Mouse (Mus musculus) forebrain, embryonic 10.5 days (tissue): ENCODE measurements around the gene Lpgat1. TPM values are rescaled to one million over a fixed set of nuclear protein-coding genes. Genes with fewer than 3 reads are reported as not detected.
A peak's percentile ranks its signal among the peaks of the same experiment; 100 is the strongest.

ENCODE experiments used
- DNase-seq: peaks from one replicate; pipeline ENCODE4 v3.0.0-alpha.2; 2017; ENCODE audit warnings: low spot score; ENCODE audit errors: extremely low spot score
- H3K27ac ChIP-seq: fragments of 300-500 bp; sonication (generic); 2 replicates; pipeline ENCODE4 v1.5.1; 2016; ENCODE audit warnings: mild to moderate bottlenecking
- H3K27me3 ChIP-seq: fragments of 300-500 bp; sonication (generic); 2 replicates; pipeline ENCODE4 v1.6.1; 2016; ENCODE audit warnings: mild to moderate bottlenecking; ENCODE audit not compliant: poor library complexity, severe bottlenecking
- H3K36me3 ChIP-seq: fragments of 300-500 bp; sonication (generic); replicated peaks from 2 replicates; pipeline ENCODE4 v1.6.1; 2016; ENCODE audit warnings: mild to moderate bottlenecking, moderate library complexity
- H3K4me1 ChIP-seq: fragments of 300-500 bp; sonication (generic); 2 replicates; pipeline ENCODE4 v1.6.1; 2016
- H3K4me3 ChIP-seq: fragments of 300-500 bp; sonication (generic); 2 replicates; pipeline ENCODE4 v1.5.1; 2016; ENCODE audit warnings: mild to moderate bottlenecking, moderate library complexity
- H3K9me3 ChIP-seq: fragments of 300-500 bp; sonication (generic); 2 replicates; pipeline ENCODE4 v1.6.1; 2016; ENCODE audit warnings: mild to moderate bottlenecking, moderate library complexity
- WGBS: fragments of 180-500 bp; shearing (Covaris S2); methylation state at CpG from one replicate; pipeline ENCODE4 v1.1.7; 2016; 5-methylcytosine and 5-hydroxymethylcytosine counted together
- polyA plus RNA-seq: library from polyadenylated mRNA; unstranded; fragments of >200 nt; fragmentation: Nextera tagmentation; extraction: Ambion mirVana; gene quantifications from 2 replicates; pipeline ENCODE4 v1.2.1, GENCODE M21; 2016

The Lpgat1 gene
- polyA plus RNA-seq, 1 experiment from 2014 or later, result 21.4 TPM

DNA sequence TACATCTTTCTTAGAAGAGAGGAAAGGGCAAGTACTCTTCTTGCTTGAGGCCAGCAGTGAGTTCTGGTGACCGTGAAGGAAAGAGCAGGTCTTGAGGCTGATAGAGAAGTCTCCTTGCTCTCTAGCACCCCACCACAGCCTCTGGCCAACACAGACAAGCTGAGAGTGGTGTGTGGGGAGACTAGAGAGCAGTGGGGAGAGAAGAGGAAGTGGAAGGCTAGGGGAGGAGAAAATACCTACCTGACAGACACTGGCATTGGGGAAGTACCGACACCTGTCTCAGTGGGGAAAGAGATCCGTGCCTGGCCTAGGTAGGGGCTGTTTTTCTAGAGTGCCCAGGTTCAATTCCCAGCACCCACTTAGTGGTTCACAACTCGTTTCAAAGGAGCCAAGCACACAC, 96.6 kb downstream of the Lpgat1 start:
- no peaks in the 10 kb centered on the region for H3K36me3 ChIP-seq
- H3K9me3 ChIP-seq, result no peaks in the 10 kb centered on the region
- DNase-seq, result no peak
- no peak overlapping the region for H3K27ac ChIP-seq
- 88% methylated on average over 4 of the region's 4 CpGs for whole genome bisulfite sequencing
- H3K4me3 ChIP-seq, result no peak overlapping the region
- H3K27me3 ChIP-seq, result no peaks in the 10 kb centered on the region
- peaks cover 19% of the 10 kb centered on the region for H3K4me1 ChIP-seq

- Histone ChIP-seq H3K36me3 (no peaks in the 10 kb centered on the region), H3K27me3 (no peaks in the 10 kb centered on the region), H3K4me3 (no peak overlapping the region), H3K4me1 (peaks cover 19% of the 10 kb centered on the region), H3K9me3 (no peaks in the 10 kb centered on the region), H3K27ac (no peak overlapping the region; the same call in 1 of the 2 replicates)
- WGBS, result 52% methylated on average over 5 of the region's 5 CpGs
- no peak for DNase-seq
These were observed 97.3 kb downstream of the Lpgat1 start for GRCm38 (mm10) chr1:191814935-191815334.

DNA sequence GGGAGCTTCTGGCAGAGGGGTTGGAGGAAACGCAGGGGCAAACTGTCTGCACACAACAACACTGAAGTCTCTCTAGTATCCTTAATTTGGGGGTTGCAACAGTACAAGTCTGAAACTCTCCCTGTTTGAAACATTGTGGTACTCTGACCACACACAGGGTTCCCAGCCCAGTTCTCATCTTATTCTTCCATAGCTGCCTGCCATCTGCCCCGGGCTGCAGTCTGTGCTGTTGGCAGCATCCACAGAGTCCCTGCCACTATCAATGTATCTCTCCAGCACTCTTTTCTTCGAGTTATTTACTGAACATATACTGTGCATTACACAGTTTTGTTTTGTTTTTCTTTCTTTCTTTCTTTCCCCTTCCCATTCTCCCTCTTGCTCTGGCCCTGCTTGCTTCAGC, 99.0 kb downstream of the Lpgat1 start:
- H3K36me3 ChIP-seq, result no peaks in the 10 kb centered on the region
- H3K27me3 ChIP-seq, result no peaks in the 10 kb centered on the region
- no peak overlapping the region for H3K4me3 ChIP-seq
- H3K4me1 ChIP-seq, result peaks cover 29% of the 10 kb centered on the region
- 87% methylated on average over 3 of the region's 3 CpGs for WGBS
- no peak overlapping the region for H3K27ac ChIP-seq
- DNase-seq, result no peak
- no peaks in the 10 kb centered on the region for H3K9me3 ChIP-seq

- Histone ChIP-seq H3K4me3 (peak overlapping the region; percentile 9; the same call in 1 of the 2 replicates), H3K36me3 (peaks cover 3% of the 10 kb centered on the region), H3K4me1 (peaks cover 36% of the 10 kb centered on the region), H3K27ac (peak overlapping the region; percentile 62), H3K9me3 (no peaks in the 10 kb centered on the region), H3K27me3 (no peaks in the 10 kb centered on the region)
- DNase-seq, result peak; percentile 85
- 41% methylated on average over 19 of the region's 19 CpGs for WGBS
These were observed 99.9 kb downstream of the Lpgat1 start for GRCm38 (mm10) chr1:191817418-191818144.

DNA sequence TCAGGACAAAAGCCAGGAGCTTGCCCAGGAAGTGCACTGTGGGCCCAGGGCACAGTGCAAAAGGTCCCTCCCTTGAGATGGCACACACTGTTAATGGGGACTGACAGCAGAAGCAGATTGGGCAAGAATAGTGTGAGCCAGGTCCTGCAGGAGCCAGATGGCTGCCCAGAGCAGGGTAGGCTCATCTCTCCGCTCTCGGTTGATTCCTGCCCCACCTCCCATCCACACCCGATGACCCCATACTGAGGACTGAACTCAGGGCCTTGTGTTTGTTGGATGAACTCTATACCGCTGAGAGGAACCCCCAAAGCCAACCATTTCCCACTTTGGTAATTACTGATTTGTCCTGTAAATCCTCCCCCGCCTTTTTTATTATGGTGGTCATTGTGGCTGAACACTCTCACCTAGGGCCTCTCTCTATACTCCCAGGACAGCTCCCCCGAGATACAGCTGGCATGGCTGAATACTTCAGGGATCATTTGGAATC, 100.6 kb downstream of the Lpgat1 start:
- no peak overlapping the region; the same call in 1 of the 2 replicates for H3K27ac ChIP-seq
- WGBS, result 47% methylated on average over 6 of the region's 6 CpGs

GRCm38 (mm10) chr1:191819026-191819425, 101.4 kb downstream of the Lpgat1 start:
- H3K4me1 ChIP-seq, result peaks cover 38% of the 10 kb centered on the region
- H3K4me3 ChIP-seq, result no peak overlapping the region
- no peaks in the 10 kb centered on the region for H3K27me3 ChIP-seq
- no peak for DNase-seq
- H3K27ac ChIP-seq, result no peak overlapping the region
- no peaks in the 10 kb centered on the region for H3K9me3 ChIP-seq
- peaks cover 18% of the 10 kb centered on the region for H3K36me3 ChIP-seq

More for the DNA sequence above, 100.6 kb downstream of the Lpgat1 start:
- Histone ChIP-seq H3K4me3 (peak overlapping the region; percentile 9; the same call in 1 of the 2 replicates), H3K9me3 (no peaks in the 10 kb centered on the region), H3K4me1 (peaks cover 38% of the 10 kb centered on the region), H3K27me3 (no peaks in the 10 kb centered on the region), H3K36me3 (peaks cover 9% of the 10 kb centered on the region)
- no peak for DNase-seq

DNA sequence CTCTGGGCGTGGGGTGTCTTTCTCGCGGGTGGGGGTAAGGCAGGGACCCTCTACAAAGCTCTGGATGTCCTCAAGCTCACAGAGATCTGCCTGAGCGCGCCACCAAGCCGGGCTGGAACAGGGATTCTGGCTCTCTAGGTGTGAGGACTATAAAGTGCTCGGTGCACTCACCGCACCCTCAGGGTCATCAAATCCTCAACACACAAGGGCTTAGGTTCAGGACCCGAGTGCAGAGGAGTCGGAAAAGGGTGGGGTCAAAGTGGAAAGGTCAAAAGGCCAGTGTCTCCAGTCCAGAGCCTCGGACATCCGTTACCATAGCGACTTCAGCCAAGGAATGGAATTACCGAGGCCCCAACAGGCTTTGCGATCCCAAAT, 103.3 kb downstream of the Lpgat1 start:
- H3K4me3 ChIP-seq, result peak overlapping the region; percentile 91
- H3K4me1 ChIP-seq, result peaks cover 29% of the 10 kb centered on the region
- no peaks in the 10 kb centered on the region for H3K9me3 ChIP-seq
- no peaks in the 10 kb centered on the region for H3K27me3 ChIP-seq
- WGBS, result 5% methylated on average over 15 of the region's 15 CpGs
- H3K36me3 ChIP-seq, result peaks cover 37% of the 10 kb centered on the region
- peak overlapping the region; percentile 99 for H3K27ac ChIP-seq
- no peak for DNase-seq

DNA sequence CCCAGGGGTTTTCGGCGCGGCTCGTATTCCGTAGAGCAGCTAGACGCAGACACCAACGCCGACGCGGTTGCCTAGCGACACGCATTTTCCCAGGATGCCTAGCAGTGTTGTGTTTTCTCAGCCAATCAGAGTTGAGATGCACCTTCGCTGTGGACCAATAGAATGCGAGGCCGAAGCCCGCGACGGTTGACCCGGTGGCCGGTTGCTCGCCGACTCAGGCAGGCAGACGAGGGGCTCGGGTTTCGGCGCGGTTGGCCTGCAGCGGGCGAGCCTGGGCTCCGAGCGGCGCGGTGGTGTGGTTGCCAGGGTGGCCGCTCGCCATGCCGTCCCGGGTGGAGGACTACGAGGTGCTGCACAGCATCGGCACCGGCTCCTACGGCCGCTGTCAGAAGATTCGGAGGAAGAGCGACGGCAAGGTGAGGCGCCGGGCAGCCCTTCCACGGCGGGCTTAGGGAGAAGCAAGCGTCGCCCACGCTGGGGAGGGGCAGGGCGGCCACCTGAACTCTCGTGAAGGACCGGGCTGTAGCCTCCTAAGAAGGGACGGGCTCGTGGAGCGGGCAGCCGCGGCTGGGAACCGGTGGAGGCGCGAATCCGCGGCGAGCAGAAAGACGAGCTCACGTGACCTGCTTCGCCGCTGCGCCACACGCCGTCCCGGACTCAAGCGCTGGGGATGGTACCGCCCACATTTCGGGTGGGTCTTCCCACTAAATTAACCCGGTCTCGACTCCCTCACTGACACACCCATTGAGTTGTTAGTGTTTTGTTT, 103.9 kb downstream of the Lpgat1 start, which contains the start of gene Nek2:
Nek2 (plus strand) TSS at position 119 of the 766 bp plus-strand sequence.
- H3K9me3 ChIP-seq, result no peaks in the 10 kb centered on the region
- H3K4me1 ChIP-seq, result peaks cover 29% of the 10 kb centered on the region
- no peaks in the 10 kb centered on the region for H3K27me3 ChIP-seq
- WGBS, result under 1% methylated on average over 79 of the region's 79 CpGs
- peak within 1 kb of the TSS; percentile 91 for H3K4me3 ChIP-seq
- H3K27ac ChIP-seq, result peak within 1 kb of the TSS; percentile 99
- DNase-seq, result peak; percentile 99
- H3K36me3 ChIP-seq, result peaks cover 43% of the 10 kb centered on the region

DNA sequence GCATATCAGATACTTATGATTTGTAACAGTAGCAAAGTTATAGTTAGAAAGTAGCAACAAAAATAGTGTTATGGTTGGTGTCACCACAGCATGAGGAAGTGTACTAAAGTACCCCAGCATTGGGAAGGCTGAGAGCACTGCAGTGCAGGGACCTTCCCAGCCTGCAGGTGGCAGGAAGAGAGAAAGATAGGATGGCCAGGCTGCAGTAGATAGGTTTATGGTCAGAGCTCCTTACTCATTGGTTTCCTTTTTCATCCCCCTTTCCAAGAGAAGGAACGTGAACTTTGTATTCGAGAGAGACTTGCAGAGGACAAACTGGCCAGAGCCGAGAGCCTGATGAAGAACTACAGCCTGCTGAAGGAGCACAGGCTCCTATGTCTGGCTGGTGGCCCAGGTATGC, 111.5 kb downstream of the Lpgat1 start:
- Histone ChIP-seq H3K4me1 (no peaks in the 10 kb centered on the region), H3K36me3 (peaks cover 99% of the 10 kb centered on the region), H3K4me3 (no peak overlapping the region), H3K27ac (no peak overlapping the region), H3K9me3 (no peaks in the 10 kb centered on the region), H3K27me3 (no peaks in the 10 kb centered on the region)
- 83% methylated on average over 3 of the region's 3 CpGs for WGBS
- DNase-seq, result no peak

GRCm38 (mm10) chr1:191833396-191833795, 115.8 kb downstream of the Lpgat1 start:
- H3K36me3 ChIP-seq, result peaks cover 71% of the 10 kb centered on the region
- H3K9me3 ChIP-seq, result no peaks in the 10 kb centered on the region
- H3K4me1 ChIP-seq, result peaks cover 17% of the 10 kb centered on the region
- no peak overlapping the region for H3K4me3 ChIP-seq
- no peaks in the 10 kb centered on the region for H3K27me3 ChIP-seq
- DNase-seq, result no peak
- WGBS, result 94% methylated on average over 6 of the region's 6 CpGs
- no peak overlapping the region for H3K27ac ChIP-seq
